Mouse (Mus musculus) liver, adult (tissue): ENCODE measurements at regions not wholly inside any gene's neighbourhood (a gene's known extent, or its start where the extent isn't known, plus 50 kb on each side); places are given as distances from the start of the nearest gene placed in this dataset.

ENCODE experiments used
- GATA4 ChIP-seq: IDR thresholded peaks from 2 replicates; pipeline ENCODE4 v1.6.1; 2014; ENCODE audit warnings: mild to moderate bottlenecking, low read length; ENCODE audit not compliant: insufficient replicate concordance

DNA sequence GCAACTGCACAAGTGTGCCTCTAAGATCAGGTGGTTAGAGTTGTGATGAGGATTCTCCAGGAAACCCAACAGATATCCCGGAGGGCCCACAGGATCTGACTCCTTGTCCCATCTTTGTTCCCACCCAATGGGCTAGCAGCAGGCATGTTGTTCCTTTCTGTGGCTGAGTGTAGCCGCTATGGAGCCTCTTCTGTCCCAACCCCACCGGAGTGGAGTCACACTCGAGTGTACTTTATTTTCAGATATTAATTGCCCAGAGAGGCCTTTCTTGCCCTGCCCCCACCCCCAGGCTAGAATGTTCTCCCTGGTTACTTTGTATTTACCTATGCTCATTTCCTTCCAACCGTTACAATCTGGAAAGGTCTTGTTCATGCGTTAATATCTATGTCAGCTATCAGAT is 70.4 kb upstream of the Anapc15-ps start:
- TF ChIP-seq GATA4: no peak

- TF ChIP-seq GATA4: no peak
These were observed 66.2 kb upstream of the Anapc15-ps start for GRCm38 (mm10) chr10:95739421-95739820.

DNA sequence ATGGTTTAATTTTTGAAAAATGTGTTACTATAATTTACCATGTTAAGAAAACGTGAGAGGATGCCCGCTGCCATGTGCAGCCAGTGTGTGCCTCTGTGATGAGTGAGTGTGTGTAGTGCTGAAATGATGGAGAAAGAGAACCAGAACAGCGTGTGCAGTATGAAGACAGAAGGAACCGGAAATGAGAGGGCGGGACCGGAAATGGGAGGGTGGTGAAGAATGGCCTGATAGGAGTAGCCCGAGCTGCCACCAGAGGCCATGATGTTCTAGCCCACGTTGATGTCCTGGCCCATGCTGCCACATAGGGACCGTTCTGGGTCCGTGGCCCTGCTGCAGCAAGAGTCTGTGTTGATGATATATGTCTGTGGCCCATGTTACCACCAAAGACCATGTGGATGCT is 57.8 kb upstream of the Anapc15-ps start:
- TF ChIP-seq GATA4: no peak

DNA sequence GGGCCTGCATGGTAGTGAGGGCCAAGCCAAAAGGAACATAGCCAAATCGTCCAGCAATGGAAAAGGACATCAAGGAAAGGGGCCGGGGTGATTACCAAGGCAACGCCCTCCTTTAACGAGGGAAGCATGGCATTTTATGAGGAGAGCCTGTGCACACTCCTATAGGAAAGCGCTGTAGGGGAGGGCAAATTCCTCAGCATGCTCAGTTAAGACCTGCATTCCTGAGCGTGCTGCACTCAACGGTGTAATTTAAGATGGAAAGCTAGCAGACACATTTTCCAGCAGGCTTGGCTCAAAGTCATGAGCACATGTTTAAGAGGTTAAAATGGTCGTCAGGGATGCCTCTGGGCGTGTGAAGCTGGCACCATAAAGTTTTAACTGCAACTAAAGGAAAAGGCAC is 56.6 kb upstream of the Anapc15-ps start:
- TF ChIP-seq GATA4: no peak

DNA sequence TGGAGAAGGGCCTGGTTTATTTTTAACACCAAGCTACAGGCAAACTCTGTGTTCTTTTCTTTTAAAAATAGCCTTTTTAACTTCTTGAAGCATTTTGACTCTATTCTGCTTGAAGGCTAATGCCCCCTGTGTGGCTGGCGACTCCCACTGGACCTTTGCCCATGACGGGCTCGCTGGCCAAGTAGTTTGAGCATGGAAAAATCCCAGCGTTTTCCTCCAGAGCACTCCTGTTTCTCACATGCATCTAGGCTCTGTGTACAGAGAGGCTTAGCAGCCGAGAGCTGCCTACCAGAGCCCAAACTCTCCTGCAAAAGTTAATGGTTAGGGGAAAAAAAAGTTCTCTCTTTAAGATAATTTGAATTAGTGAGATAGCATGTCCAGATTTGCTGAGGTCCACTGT is 52.7 kb upstream of the Anapc15-ps start:
- no peak for TF ChIP-seq GATA4

DNA sequence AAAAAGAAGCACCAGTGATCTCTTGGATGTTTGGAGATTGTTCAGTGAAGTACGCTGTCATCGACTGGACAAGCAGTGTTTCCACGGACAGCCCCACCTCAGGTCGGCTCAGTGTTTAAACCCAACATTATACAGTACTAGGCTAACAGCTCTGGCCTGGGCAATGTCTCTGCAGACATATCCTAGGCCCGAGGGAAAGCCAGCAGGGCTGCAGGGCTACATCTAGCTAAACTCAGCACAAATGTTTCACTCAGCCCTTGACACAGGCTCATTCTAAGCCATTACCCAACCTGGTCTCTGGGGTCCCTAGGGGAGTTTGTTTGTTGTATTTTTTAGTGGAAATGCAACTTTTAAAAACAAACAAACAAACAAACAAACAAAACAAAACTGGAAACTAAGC is 52.1 kb upstream of the Anapc15-ps start:
- TF ChIP-seq GATA4: no peak
